Mouse (Mus musculus): ENCODE data around the gene Ppp1r36. TPM values are rescaled to one million over a fixed set of nuclear protein-coding genes. Genes with fewer than 3 reads are reported as not detected.
A peak's percentile ranks its signal among the peaks of the same experiment; 100 is the strongest.

Gene Ppp1r36
- polyA plus RNA-seq, 1 experiment from 2014 or later, result not detected

GRCm38 (mm10) chr12:76474246-76474583 lies 56.9 kb downstream of the Ppp1r36 start:
- H3K27me3 ChIP-seq, result no peaks in the 10 kb centered on the region
- no peak for DNase-seq (ENCODE audit: low read depth, low spot score)
- no peak for TF ChIP-seq CTCF (IDR thresholded peaks at IDR 0.05)
- ChIA-PET POLR2A (no interaction called here), CTCF (no interaction called here)
- ATAC-seq, result no peak
- in situ Hi-C loops (cut with MboI; ENCODE audit: low pct_unique_long_range_greater_than_20kb), result no loop called here

GRCm38 (mm10) chr12:76474802-76475201 lies 57.5 kb downstream of the Ppp1r36 start:
- CTCF ChIA-PET, result no interaction called here
- POLR2A ChIA-PET, result no interaction called here
- DNase-seq (ENCODE audit: low read depth, low spot score) (no peak), ATAC-seq (no peak)
- no peaks in the 10 kb centered on the region for H3K27me3 ChIP-seq
- in situ Hi-C loops (cut with MboI; ENCODE audit: low pct_unique_long_range_greater_than_20kb), result loop anchor here (5.0 kb wide), 1 partner anchor 128 kb away; no protein-coding TSS in a partner anchor
- no peak for TF ChIP-seq CTCF (IDR thresholded peaks at IDR 0.05)

- in situ Hi-C loops (cut with MboI; ENCODE audit: low pct_unique_long_range_greater_than_20kb), result loop anchor here (5.0 kb wide), 1 partner anchor 129 kb away; no protein-coding TSS in a partner anchor
- ChIA-PET POLR2A (no interaction called here), CTCF (no interaction called here)
- no peak for TF ChIP-seq CTCF (IDR thresholded peaks at IDR 0.05)
- no peaks in the 10 kb centered on the region for H3K27me3 ChIP-seq
- DNase-seq (ENCODE audit: low read depth, low spot score), result no peak
- ATAC-seq, result no peak
Measured at GRCm38 (mm10) chr12:76476146-76476545, 58.8 kb downstream of the Ppp1r36 start.

- H3K27me3 ChIP-seq, result no peaks in the 10 kb centered on the region
- POLR2A ChIA-PET, result interaction anchor here (0.5 kb wide), 1 partner anchor 112 kb away, joined by 3 read pairs; no protein-coding TSS in a partner anchor
- in situ Hi-C loops (cut with MboI; ENCODE audit: low pct_unique_long_range_greater_than_20kb), result loop anchor here (5.0 kb wide), 1 partner anchor 131 kb away; no protein-coding TSS in a partner anchor
- CTCF ChIA-PET, result interaction anchor here (0.7 to 1.9 kb wide), 3 partner anchors 12 to 133 kb away, joined by 3 to 7 read pairs (median 3); no protein-coding TSS in a partner anchor
- DNase-seq (ENCODE audit: low read depth, low spot score) (no peak), ATAC-seq (no peak)
- no peak for TF ChIP-seq CTCF (IDR thresholded peaks at IDR 0.05)
Measured at GRCm38 (mm10) chr12:76478309-76479023, 61.1 kb downstream of the Ppp1r36 start.

- H3K27me3 ChIP-seq, result no peaks in the 10 kb centered on the region
- DNase-seq (ENCODE audit: low read depth, low spot score) (no peak), ATAC-seq (no peak)
- peak; percentile 28 for TF ChIP-seq CTCF (IDR thresholded peaks at IDR 0.05)
- POLR2A ChIA-PET, result interaction anchor here (0.5 kb wide), 1 partner anchor 113 kb away, joined by 3 read pairs; no protein-coding TSS in a partner anchor
- in situ Hi-C loops (cut with MboI; ENCODE audit: low pct_unique_long_range_greater_than_20kb), result loop anchor here (5.0 kb wide), 1 partner anchor 132 kb away; no protein-coding TSS in a partner anchor
- CTCF ChIA-PET, result interaction anchor here (0.7 to 1.9 kb wide), 3 partner anchors 17 to 134 kb away, joined by 3 to 7 read pairs (median 3); no protein-coding TSS in a partner anchor
Measured at GRCm38 (mm10) chr12:76479174-76479573, 61.8 kb downstream of the Ppp1r36 start.

- no peaks in the 10 kb centered on the region for H3K27me3 ChIP-seq
- POLR2A ChIA-PET, result no interaction called here
- CTCF ChIA-PET, result interaction anchor here (1.0 to 1.9 kb wide), 2 partner anchors 16 to 33 kb away, joined by 3 to 7 read pairs; no protein-coding TSS in a partner anchor
- peak; percentile 22 for TF ChIP-seq CTCF (IDR thresholded peaks at IDR 0.05)
- in situ Hi-C loops (cut with MboI; ENCODE audit: low pct_unique_long_range_greater_than_20kb), result loop anchor here (5.0 kb wide), 2 partner anchors 133 to 242 kb away; no protein-coding TSS in a partner anchor
- ATAC-seq (peak; percentile 54), DNase-seq (ENCODE audit: low read depth, low spot score) (no peak)
Measured at GRCm38 (mm10) chr12:76479836-76480495, 62.6 kb downstream of the Ppp1r36 start.

GRCm38 (mm10) chr12:76482446-76482845 lies 65.1 kb downstream of the Ppp1r36 start:
- POLR2A ChIA-PET, result interaction anchor here (1.4 kb wide), 1 partner anchor 114 kb away, joined by 5 read pairs; no protein-coding TSS in a partner anchor
- CTCF ChIA-PET, result interaction anchor here (1.0 to 1.8 kb wide), 2 partner anchors 13 to 111 kb away, joined by 4 to 8 read pairs; no protein-coding TSS in a partner anchor
- in situ Hi-C loops (cut with MboI; ENCODE audit: low pct_unique_long_range_greater_than_20kb), result loop anchor here (5.0 kb wide), 1 partner anchor 240 kb away; no protein-coding TSS in a partner anchor

GRCm38 (mm10) chr12:76482948-76483347 lies 65.6 kb downstream of the Ppp1r36 start:
- CTCF ChIA-PET, result no interaction called here
- POLR2A ChIA-PET, result interaction anchor here (1.4 kb wide), 1 partner anchor 113 kb away, joined by 5 read pairs; no protein-coding TSS in a partner anchor
- ATAC-seq, result no peak
- TF ChIP-seq CTCF (IDR thresholded peaks at IDR 0.05), result no peak
- in situ Hi-C loops (cut with MboI; ENCODE audit: low pct_unique_long_range_greater_than_20kb), result loop anchor here (5.0 kb wide), 1 partner anchor 239 kb away; no protein-coding TSS in a partner anchor
- DNase-seq (ENCODE audit: low read depth, low spot score), result no peak
- H3K27me3 ChIP-seq, result no peaks in the 10 kb centered on the region

More at GRCm38 (mm10) chr12:76482446-76482845, 65.1 kb downstream of the Ppp1r36 start:
- DNase-seq (ENCODE audit: low read depth, low spot score) (no peak), ATAC-seq (no peak)
- TF ChIP-seq CTCF (IDR thresholded peaks at IDR 0.05), result no peak
- no peaks in the 10 kb centered on the region for H3K27me3 ChIP-seq

- in situ Hi-C loops (cut with MboI; ENCODE audit: low pct_unique_long_range_greater_than_20kb), result loop anchor here (5.0 kb wide), 1 partner anchor 237 kb away; no protein-coding TSS in a partner anchor
- H3K27me3 ChIP-seq, result no peaks in the 10 kb centered on the region
- DNase-seq (ENCODE audit: low read depth, low spot score) (no peak), ATAC-seq (no peak)
- CTCF ChIA-PET, result interaction anchor here (0.7 kb wide), 1 partner anchor 11 kb away, joined by 3 read pairs; no protein-coding TSS in a partner anchor
- no peak for TF ChIP-seq CTCF (IDR thresholded peaks at IDR 0.05)
- POLR2A ChIA-PET, result no interaction called here
Measured at GRCm38 (mm10) chr12:76484881-76485280, 67.5 kb downstream of the Ppp1r36 start.

GRCm38 (mm10) chr12:76485381-76485780 lies 68.0 kb downstream of the Ppp1r36 start:
- DNase-seq (ENCODE audit: low read depth, low spot score) (no peak), ATAC-seq (no peak)
- in situ Hi-C loops (cut with MboI; ENCODE audit: low pct_unique_long_range_greater_than_20kb), result no loop called here
- POLR2A ChIA-PET, result no interaction called here
- H3K27me3 ChIP-seq, result no peaks in the 10 kb centered on the region
- CTCF ChIA-PET, result interaction anchor here (0.7 kb wide), 1 partner anchor 11 kb away, joined by 3 read pairs; no protein-coding TSS in a partner anchor
- TF ChIP-seq CTCF (IDR thresholded peaks at IDR 0.05), result no peak
